Mouse (Mus musculus): ENCODE measurements around the gene Nck1.

Gene Nck1

GRCm38 (mm10) chr9:100470936-100471604 lies 74.9 kb downstream of the Nck1 start:
- in situ Hi-C loops (cut with MboI, MseI) = no loop called here

DNA sequence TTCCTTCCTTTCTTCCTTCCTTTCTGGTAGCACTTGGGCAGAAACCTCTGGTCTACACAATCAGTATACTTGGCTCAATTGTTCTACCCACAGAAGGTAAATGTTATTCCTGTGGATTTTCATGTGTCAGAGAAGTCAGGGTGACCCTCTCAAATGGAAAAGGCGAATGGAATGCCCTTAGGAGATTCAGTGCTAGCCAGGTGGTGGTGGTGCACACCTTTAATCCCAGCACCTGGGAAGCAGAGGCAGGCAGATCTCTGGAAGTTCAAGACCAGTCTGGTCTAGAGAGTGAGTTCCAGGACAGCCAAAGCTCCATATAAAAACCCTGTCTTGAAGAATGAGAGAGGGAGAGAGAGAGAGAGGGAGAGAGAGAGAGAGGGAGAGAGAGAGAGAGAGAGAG lies 75.7 kb downstream of the Nck1 start:
- in situ Hi-C loops (cut with MboI, MseI) = no loop called here

DNA sequence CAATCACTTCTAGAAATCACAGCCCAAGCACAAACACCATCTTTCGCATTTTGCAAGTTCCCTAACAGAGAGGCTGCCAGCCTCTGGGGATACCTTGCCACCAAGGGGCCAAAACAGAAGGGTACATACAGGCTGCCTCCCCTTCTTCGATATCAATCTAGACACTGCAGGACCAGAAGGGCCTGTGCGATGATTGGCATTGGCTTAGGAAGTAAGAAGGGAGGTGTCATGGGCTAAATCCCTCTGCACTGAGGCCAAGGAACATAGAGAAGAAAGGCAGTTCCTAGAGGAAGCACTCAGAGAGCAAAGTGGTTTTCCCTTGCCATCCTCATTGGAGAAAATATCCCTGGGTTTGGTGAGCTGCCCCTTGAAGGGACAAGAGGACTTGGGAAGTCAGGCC lies 76.3 kb downstream of the Nck1 start:
- in situ Hi-C loops (cut with MboI, MseI) = no loop called here

GRCm38 (mm10) chr9:100468151-100468550 lies 77.8 kb downstream of the Nck1 start:
- in situ Hi-C loops (cut with MboI, MseI) = no loop called here

DNA sequence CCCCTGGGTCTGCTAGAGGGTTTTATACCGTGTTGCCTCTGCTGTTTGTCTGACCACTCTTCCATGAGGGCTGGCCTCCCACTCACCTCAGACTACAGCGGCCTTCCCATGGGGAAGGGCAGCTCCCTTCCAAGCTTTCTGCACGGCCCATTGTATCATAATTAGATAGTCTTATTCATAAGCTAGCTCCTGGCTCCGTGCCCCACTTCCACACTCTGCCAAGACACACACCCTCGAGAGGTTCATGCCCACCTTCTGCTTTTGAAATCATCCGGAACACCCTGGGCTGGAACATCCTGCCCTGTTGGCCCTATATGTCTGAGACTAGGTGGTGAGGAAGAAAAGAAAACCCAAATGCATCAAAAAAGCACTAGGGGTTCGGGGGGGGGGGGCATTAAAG lies 78.3 kb downstream of the Nck1 start:
- in situ Hi-C loops (cut with MboI, MseI) = no loop called here

- in situ Hi-C loops (cut with MboI, MseI) = no loop called here
Measured at GRCm38 (mm10) chr9:100466743-100467142, 79.2 kb downstream of the Nck1 start.

DNA sequence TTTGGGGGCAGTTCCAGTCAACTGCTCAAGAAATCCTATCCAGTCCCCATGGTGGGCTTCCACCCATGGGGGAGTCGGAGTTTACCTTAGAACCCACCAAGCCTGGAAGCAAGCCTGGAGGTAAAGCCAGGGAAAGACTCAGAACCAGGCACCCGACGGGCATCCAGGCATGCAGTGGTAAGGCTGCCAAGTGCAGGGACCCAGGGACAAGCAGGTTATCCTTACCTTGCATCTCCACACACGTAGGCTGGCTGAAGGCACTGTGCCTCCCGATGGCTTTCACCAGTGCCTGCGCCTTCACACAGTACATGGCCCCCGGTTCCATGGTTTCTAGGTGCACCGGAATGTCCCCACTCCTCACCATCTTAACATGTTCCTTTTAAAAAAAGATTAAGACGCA lies 79.9 kb downstream of the Nck1 start:
- in situ Hi-C loops (cut with MboI, MseI) = no loop called here

DNA sequence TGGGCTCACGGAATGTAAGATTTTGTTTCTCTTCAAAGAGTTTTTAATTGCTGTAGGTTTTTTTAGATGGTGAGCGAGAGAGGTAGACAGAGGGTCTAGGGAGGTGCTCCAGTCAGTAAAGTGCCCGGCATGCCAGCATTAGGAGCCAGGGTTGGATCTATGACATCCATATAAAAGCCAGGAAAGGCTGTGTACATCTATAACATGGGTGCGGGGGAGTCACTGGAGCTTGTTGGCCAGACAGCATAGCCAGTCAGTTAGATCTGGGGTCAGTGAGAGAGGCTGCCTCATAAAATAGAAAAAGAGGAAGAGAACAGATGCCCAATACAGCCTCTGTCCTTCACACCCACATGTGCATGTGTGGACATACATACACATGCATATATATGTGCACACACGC lies 80.6 kb downstream of the Nck1 start:
- in situ Hi-C loops (cut with MboI, MseI) = no loop called here

DNA sequence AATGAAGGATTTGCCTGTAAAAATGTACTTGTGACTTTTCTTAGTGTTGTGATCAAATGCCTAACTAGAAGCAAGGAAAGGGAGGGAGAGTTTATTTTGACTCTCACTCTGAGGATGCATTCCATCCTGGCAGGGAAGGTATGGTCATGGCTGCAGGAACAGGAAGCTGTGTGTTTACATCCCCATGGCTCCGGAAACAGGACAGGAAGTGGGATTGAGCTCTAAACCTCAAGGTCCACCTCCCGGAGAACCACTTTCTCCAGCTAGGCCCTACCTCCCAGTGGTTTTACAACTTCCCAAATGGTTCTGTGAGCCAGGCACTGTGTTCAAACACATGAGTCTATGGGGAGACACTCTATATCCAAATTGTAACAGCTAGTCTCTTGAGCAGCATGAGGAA lies 82.2 kb downstream of the Nck1 start:
- in situ Hi-C loops (cut with MboI, MseI) = no loop called here

DNA sequence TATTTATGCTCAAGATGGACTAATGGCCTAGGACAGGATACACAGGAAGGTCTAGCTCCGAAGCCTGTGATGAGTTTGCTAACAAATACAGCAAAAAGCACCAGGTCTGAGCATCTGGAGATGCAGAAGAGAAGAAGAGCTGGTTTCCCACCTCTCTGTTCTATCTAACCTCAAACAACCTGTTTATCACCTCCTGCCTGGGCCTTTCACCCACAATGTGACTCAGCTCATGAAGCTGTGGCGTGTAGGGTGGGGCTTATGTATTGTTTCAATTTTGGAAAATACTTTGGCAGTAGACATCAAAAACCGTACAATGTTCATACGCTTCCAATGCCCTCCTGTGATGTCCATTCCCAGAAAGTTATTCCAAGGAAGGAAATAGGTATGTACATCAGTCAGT lies 83.8 kb downstream of the Nck1 start:
- in situ Hi-C loops (cut with MboI, MseI) = no loop called here

GRCm38 (mm10) chr9:100461671-100462070 lies 84.3 kb downstream of the Nck1 start:
- in situ Hi-C loops (cut with MboI, MseI) = no loop called here

DNA sequence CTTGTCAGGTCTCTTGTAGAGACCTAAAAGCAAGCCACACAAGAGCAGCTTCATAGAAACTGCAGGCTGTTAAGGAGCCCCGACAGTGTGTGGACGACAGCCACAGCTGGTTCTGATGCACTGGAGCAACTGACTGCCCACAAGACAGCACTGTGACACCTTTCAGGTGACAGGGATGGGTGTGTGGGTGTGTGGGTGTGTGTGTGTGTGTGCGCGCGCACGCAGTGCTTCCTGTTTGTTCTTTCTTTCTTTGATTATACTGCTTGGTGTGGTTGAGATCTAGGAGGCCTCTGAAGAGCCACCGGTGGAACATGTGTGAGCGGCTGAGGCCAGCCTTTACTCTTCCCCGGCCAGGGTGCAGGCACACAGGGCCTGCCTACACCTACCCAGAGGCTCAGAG lies 85.7 kb downstream of the Nck1 start:
- in situ Hi-C loops (cut with MboI, MseI) = no loop called here

- in situ Hi-C loops (cut with MboI, MseI) = loop anchor here (5.0 to 10.0 kb wide), 2 partner anchors 544 to 1453 kb away; no protein-coding TSS in a partner anchor
Measured at GRCm38 (mm10) chr9:100457971-100458681, 87.8 kb downstream of the Nck1 start.

DNA sequence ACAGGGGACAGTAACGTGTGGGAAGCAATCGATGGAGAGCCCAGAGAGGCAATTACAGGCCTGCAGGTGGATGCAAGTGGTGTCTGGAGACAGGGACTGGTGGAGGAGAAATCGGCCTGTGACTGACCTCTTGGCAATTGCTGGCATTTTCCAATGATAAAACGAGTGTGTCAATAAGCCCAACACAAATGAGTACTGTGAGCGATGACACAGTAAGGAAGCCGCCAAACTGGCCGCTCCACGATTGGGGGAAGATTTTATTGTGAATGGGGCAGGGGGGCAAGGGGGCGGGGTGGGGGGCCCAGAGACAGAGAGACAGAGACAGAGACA lies 91.3 kb downstream of the Nck1 start:
- in situ Hi-C loops (cut with MboI, MseI) = loop anchor here (5.0 to 10.0 kb wide), 3 partner anchors 188 to 1450 kb away; no protein-coding TSS in a partner anchor

DNA sequence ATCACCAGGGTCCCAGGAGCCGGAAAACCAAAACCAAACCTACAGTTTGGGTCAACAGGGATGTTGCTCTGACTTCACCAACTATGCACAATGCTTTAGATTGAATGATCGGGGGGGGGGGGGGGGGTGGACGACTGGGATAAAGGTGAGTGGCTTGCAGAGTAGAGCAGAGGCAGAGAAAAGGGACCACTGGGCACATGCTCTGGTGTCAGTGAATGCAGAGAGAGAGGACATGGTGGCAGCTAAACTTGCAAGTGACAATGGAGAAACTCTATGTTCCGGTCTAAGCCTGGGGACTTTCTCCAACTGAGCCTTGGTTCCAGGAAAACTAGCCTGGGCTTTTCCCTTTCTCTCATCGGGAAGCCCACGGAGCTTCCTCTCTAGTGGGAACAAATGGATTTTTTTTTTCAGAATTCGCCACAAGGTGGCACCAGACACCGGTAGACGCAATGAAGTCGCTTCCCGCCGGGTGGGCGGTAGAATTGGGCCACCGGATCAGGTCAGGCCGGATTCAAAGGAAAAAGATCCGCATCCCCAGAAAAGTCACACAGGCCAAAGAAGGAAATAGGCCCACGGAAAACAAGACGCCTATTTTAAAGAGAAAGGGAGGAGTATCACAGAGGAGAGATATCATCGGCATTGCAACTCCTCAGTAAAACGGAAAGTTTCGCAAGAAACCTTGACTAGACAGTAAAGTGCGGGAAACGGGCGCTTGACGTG lies 91.8 kb downstream of the Nck1 start:
- in situ Hi-C loops (cut with MboI, MseI) = loop anchor here (5.0 to 10.0 kb wide), 3 partner anchors 188 to 1449 kb away; no protein-coding TSS in a partner anchor

DNA sequence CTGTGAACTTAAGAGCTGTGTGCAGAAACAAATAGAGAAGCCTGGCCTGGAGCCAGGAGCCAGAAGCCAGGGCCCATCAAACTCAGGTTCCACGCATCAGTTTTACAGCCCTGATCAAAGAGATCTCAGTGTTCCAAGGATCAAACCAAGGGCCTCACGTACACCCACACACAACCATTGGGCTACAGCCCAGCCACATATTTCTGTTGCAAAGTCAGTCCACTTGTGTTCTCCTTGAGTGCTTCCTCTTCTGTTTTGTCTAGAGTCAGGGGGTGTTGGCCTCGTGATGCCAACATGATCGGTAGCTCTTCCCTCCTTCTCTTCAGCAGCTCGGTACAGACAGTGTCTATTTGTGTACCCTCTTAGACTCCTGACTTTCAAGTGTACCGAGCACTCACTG lies 93.5 kb downstream of the Nck1 start:
- in situ Hi-C loops (cut with MboI, MseI) = loop anchor here (5.0 to 10.0 kb wide), 3 partner anchors 190 to 1448 kb away; no protein-coding TSS in a partner anchor

- in situ Hi-C loops (cut with MboI, MseI) = loop anchor here (5.0 to 10.0 kb wide), 2 partner anchors 49 to 971 kb away; no protein-coding TSS in a partner anchor
Measured at GRCm38 (mm10) chr9:100446059-100446686, 99.8 kb downstream of the Nck1 start.

Data from T-helper 1 cell (primary cell).